Mouse (Mus musculus): ENCODE data around the gene Kifc3.

GRCm38 (mm10) chr8:95191497-95192175, 11.0 kb downstream of the Kifc3 start:
- no peak for TF ChIP-seq CTCF (IDR thresholded peaks at IDR 0.05; ENCODE audit: low read depth)
- TF ChIP-seq EP300 (IDR thresholded peaks at IDR 0.05; ENCODE audit: low read depth): no peak

Data from heart, postnatal 0 days (tissue).